Mouse (Mus musculus) olfactory bulb, adult 2 months (tissue): ENCODE data around the gene Zfp365. TPM values are rescaled to one million over a fixed set of nuclear protein-coding genes. Genes with fewer than 3 reads are reported as not detected.

ENCODE experiments used
- H3K27ac ChIP-seq: fragments of 200-500 bp; 2 replicates; pipeline ENCODE4 v1.5.1; 2012; ENCODE audit warnings: low read depth, low read length; ENCODE audit not compliant: insufficient read depth
- H3K4me1 ChIP-seq: fragments of 200-500 bp; 2 replicates; pipeline ENCODE4 v1.6.1; 2012; ENCODE audit warnings: low read length; ENCODE audit not compliant: control insufficient read depth, insufficient read depth
- H3K4me3 ChIP-seq: fragments of 200-500 bp; 2 replicates; pipeline ENCODE4 v1.5.1; 2012; ENCODE audit warnings: mild to moderate bottlenecking, low read depth, low read length, moderate library complexity; ENCODE audit not compliant: insufficient read depth
- CTCF ChIP-seq: fragments of 200-500 bp; IDR thresholded peaks from 2 replicates; pipeline ENCODE4 v1.5.1; 2012; ENCODE audit warnings: low read depth, mild to moderate bottlenecking, low read length, moderate library complexity; ENCODE audit not compliant: insufficient read depth
- POLR2A ChIP-seq: fragments of 200-500 bp; IDR thresholded peaks from 2 replicates; pipeline ENCODE4 v1.6.1; 2012; ENCODE audit warnings: mild to moderate bottlenecking, low read depth, low read length, moderate library complexity; ENCODE audit not compliant: insufficient read depth
- WGBS: fragments of 180-500 bp; shearing (Covaris S2); methylation state at CpG from one replicate; pipeline ENCODE4 v1.1.7; 2018; 5-methylcytosine and 5-hydroxymethylcytosine counted together
- polyA plus RNA-seq: library from polyadenylated mRNA; stranded (reverse); fragments of >200 nt; gene quantifications from 2 replicates; pipeline ENCODE4 v1.2.4, GENCODE M21; 2012; ENCODE audit warnings: low replicate concordance; ENCODE audit not compliant: missing spikeins, insufficient read depth, insufficient read length

Gene Zfp365
- polyA plus RNA-seq, 1 experiment = not detected

DNA sequence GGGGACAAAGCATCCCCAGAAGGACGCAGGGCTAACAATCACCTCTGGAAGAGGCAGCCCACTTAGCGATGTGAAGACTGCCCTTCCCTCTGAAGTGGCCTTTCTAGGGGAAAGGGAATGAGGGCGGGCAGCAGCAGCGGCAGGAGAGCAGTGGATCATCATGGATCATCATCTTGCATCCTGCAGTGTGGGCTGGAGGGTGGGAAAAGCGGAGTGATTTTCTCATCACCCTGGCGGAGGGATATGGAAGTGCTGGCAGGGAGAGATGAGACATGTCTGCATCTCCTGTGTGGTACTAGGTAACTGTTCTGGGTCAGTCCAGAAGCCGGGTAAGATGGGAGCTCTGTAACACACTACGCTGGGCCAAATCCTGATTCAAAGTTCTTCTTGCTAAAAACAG is 18.4 kb downstream of the Zfp365 start:
- no peak overlapping the region for H3K4me3 ChIP-seq

GRCm38 (mm10) chr10:67893226-67893625 is 19.2 kb downstream of the Zfp365 start:
- TF ChIP-seq POLR2A (no peak), CTCF (no peak)
- no peak overlapping the region for H3K27ac ChIP-seq
- H3K4me3 ChIP-seq = no peak overlapping the region
- WGBS = 66% methylated on average over 10 of the region's 10 CpGs
- peaks cover 8% of the 10 kb centered on the region for H3K4me1 ChIP-seq

More for the DNA sequence above, 18.4 kb downstream of the Zfp365 start:
- WGBS = 63% methylated on average over 8 of the region's 8 CpGs
- no peak for TF ChIP-seq CTCF
- no peak for TF ChIP-seq POLR2A
- peaks cover 8% of the 10 kb centered on the region for H3K4me1 ChIP-seq
- no peak overlapping the region for H3K27ac ChIP-seq

GRCm38 (mm10) chr10:67891126-67891525 is 21.3 kb downstream of the Zfp365 start:
- Histone ChIP-seq H3K27ac (no peak overlapping the region), H3K4me3 (no peak overlapping the region), H3K4me1 (peaks cover 8% of the 10 kb centered on the region)
- TF ChIP-seq POLR2A (no peak), CTCF (no peak)
- 85% methylated on average over 6 of the region's 6 CpGs for WGBS

- Histone ChIP-seq H3K4me3 (no peak overlapping the region), H3K4me1 (no peaks in the 10 kb centered on the region), H3K27ac (no peak overlapping the region)
- TF ChIP-seq POLR2A (no peak), CTCF (no peak)
- WGBS = 94% methylated on average over 10 of the region's 10 CpGs
Observed at GRCm38 (mm10) chr10:67887971-67888370, 24.5 kb downstream of the Zfp365 start.

DNA sequence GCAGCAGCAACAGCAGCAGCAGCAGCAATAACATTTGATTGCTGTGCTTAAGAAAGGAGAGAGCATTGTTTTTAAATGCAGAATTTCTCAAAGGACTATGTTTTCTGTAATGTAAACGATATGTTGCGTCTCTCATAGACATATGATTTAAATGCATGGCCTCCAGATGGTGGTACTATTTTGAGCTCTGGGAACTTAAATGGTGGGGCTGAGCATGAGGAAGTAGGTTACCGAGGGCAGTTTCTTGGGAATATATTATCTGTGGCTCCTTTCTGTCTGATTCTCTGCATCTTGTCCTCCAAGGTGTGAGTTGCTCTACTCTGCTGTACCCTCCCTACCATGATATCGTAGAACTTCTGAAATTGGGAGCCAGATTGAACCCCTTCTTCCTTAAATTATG is 31.8 kb downstream of the Zfp365 start:
- WGBS = 76% methylated on average over 4 of the region's 4 CpGs
- Histone ChIP-seq H3K4me1 (no peaks in the 10 kb centered on the region), H3K27ac (no peak overlapping the region), H3K4me3 (no peak overlapping the region)
- TF ChIP-seq CTCF (no peak), POLR2A (no peak)

GRCm38 (mm10) chr10:67871811-67872210 is 40.7 kb downstream of the Zfp365 start:
- no peak overlapping the region for H3K27ac ChIP-seq
- TF ChIP-seq POLR2A = no peak
- TF ChIP-seq CTCF = 0 out of 2 replicates have a peak, but pooled peaks have one; percentile 36
- no peak overlapping the region for H3K4me3 ChIP-seq
- 32% methylated on average over 2 of the region's 2 CpGs for WGBS
- H3K4me1 ChIP-seq = no peaks in the 10 kb centered on the region

- H3K27ac ChIP-seq = no peak overlapping the region
- WGBS = 68% methylated on average over 3 of the region's 3 CpGs
Observed at GRCm38 (mm10) chr10:67868234-67868633, 44.2 kb downstream of the Zfp365 start.

DNA sequence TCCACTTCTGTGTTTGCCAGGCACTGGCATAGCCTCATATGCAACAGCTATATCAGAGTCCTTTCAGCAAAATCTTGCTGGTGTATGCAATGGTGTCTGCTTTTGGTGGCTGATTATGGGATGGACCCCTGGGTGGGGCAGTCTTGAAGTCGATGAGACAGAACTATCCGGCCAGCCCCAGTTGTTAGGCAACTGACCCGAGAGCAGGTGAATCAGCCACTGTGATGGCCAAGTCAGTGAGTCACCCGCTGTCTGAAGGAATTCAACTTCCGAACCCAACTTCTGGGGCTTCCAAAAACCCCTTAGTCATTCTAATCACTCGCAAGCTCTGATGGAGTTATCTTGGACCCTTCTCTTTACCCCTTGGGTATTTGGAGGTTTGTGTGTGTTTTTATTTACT is 46.6 kb downstream of the Zfp365 start:
- H3K27ac ChIP-seq = no peak overlapping the region
- TF ChIP-seq CTCF (no peak), POLR2A (no peak)
- H3K4me3 ChIP-seq = no peak overlapping the region
- WGBS = 98% methylated on average over 6 of the region's 6 CpGs
- H3K4me1 ChIP-seq = no peaks in the 10 kb centered on the region

More at GRCm38 (mm10) chr10:67868234-67868633, 44.2 kb downstream of the Zfp365 start:
- TF ChIP-seq POLR2A = no peak
- TF ChIP-seq CTCF = no peak
- H3K4me1 ChIP-seq = no peaks in the 10 kb centered on the region
- no peak overlapping the region for H3K4me3 ChIP-seq

- 90% methylated on average over 3 of the region's 3 CpGs for WGBS
Observed at GRCm38 (mm10) chr10:67865063-67865462, 47.4 kb downstream of the Zfp365 start.

GRCm38 (mm10) chr10:67862331-67862730 is 50.1 kb downstream of the Zfp365 start:
- Histone ChIP-seq H3K27ac (no peak overlapping the region), H3K4me3 (no peak overlapping the region), H3K4me1 (no peaks in the 10 kb centered on the region)
- TF ChIP-seq POLR2A = no peak
- no peak for TF ChIP-seq CTCF
- 11% methylated on average over 7 of the region's 7 CpGs for WGBS

More at GRCm38 (mm10) chr10:67865063-67865462, 47.4 kb downstream of the Zfp365 start:
- Histone ChIP-seq H3K27ac (no peak overlapping the region), H3K4me3 (no peak overlapping the region), H3K4me1 (no peaks in the 10 kb centered on the region)
- TF ChIP-seq CTCF = no peak
- no peak for TF ChIP-seq POLR2A
